Mouse (Mus musculus) heart, adult 2 months (tissue): ENCODE measurements around the gene Ncapd2. TPM values are rescaled to one million over a fixed set of nuclear protein-coding genes. Genes with fewer than 3 reads are reported as not detected.

Experiments
- DNase-seq, 2 experiments: peaks; one replicate each; pipeline ENCODE4 v3.0.0; 2021
- H3K27ac ChIP-seq: fragments of 200-600 bp; 2 replicates; pipeline ENCODE4 v1.8.1; 2022
- H3K27me3 ChIP-seq: fragments of 200-500 bp; 2 replicates; pipeline ENCODE4 v1.6.1; 2012; ENCODE audit warnings: mild to moderate bottlenecking, low read length, inconsistent platforms, mixed read lengths; ENCODE audit not compliant: control insufficient read depth, insufficient read depth
- H3K36me3 ChIP-seq: fragments of 200-500 bp; 2 replicates; pipeline ENCODE4 v1.6.1; 2012; ENCODE audit warnings: low read length, inconsistent platforms; ENCODE audit not compliant: control insufficient read depth, insufficient read depth
- H3K4me1 ChIP-seq: fragments of 200-500 bp; 2 replicates; pipeline ENCODE4 v1.6.1; 2011; ENCODE audit warnings: low read length; ENCODE audit not compliant: control insufficient read depth, insufficient read depth
- H3K4me3 ChIP-seq: fragments of 200-600 bp; 2 replicates; pipeline ENCODE4 v1.8.1; 2022
- H3K79me2 ChIP-seq: fragments of 200-500 bp; replicated peaks from 2 replicates; pipeline ENCODE4 v1.6.1; 2012; ENCODE audit warnings: mild to moderate bottlenecking, inconsistent platforms, low read length, moderate library complexity, mixed read lengths; ENCODE audit not compliant: control insufficient read depth, insufficient read depth
- H3K9ac ChIP-seq: fragments of 200-500 bp; 2 replicates; pipeline ENCODE4 v1.6.1; 2012; ENCODE audit warnings: low read depth, mild to moderate bottlenecking, control low read depth, inconsistent platforms, low read length, mixed read lengths
- CTCF ChIP-seq: fragments of 200-600 bp; IDR thresholded peaks from 2 replicates; pipeline ENCODE4 v1.8.1; 2022; ENCODE audit warnings: antibody characterized with exemption, mild to moderate bottlenecking, moderate library complexity
- EP300 ChIP-seq: fragments of 200-500 bp; IDR thresholded peaks from 2 replicates; pipeline ENCODE4 v1.6.1; 2011; ENCODE audit warnings: low read depth, low read length, control low read depth; ENCODE audit not compliant: insufficient read depth
- POLR2A ChIP-seq: fragments of 200-500 bp; IDR thresholded peaks from 2 replicates; pipeline ENCODE4 v1.6.1; 2011; ENCODE audit warnings: mild to moderate bottlenecking, low read depth, low read length, control low read depth; ENCODE audit not compliant: insufficient read depth
- WGBS: fragments of 180-500 bp; shearing (Covaris S2); methylation state at CpG from one replicate; pipeline ENCODE4 v1.1.7; 2018; 5-methylcytosine and 5-hydroxymethylcytosine counted together
- intact Hi-C: fragments of 180-260 bp; cut with DNase I; formaldehyde crosslinking; loops from one replicate; pipeline ENCODE4 v1.15.1; 2025
- polyA plus RNA-seq: library from polyadenylated mRNA; depleted of rRNA; stranded (reverse); fragments of >200 nt; gene quantifications from 2 replicates; pipeline ENCODE4 v1.2.3, GENCODE M21; 2012
- total RNA-seq, 2 experiments: library from RNA; stranded (reverse); gene quantifications; 2 replicates each; pipeline ENCODE4 v1.2.3; 2021

Ncapd2 gene
- total and polyA plus RNA-seq, 3 experiments, result 17.6 to 34.0 (median 17.6) TPM

- Histone ChIP-seq H3K36me3 (peaks cover 3% of the 10 kb centered on the region; the same call in 1 of the 2 replicates), H3K79me2 (peaks cover 2% of the 10 kb centered on the region), H3K27me3 (no peaks in the 10 kb centered on the region), H3K4me3 (peak overlapping the region; percentile 95), H3K4me1 (peaks cover 32% of the 10 kb centered on the region), H3K9ac (peak overlapping the region; percentile 40; the same call in 1 of the 2 replicates), H3K27ac (peak overlapping the region; percentile 89)
- WGBS, result 13% methylated on average over 4 of the region's 4 CpGs
- TF ChIP-seq CTCF (no peak), EP300 (0 out of 2 replicates have a peak, but pooled peaks have one; percentile 42)
- intact Hi-C loops, result loop anchor here (2.0 kb wide), 1 partner anchor 14 kb away; no protein-coding TSS in a partner anchor
- DNase-seq, result peak; percentile 59 to 73
Measured at GRCm38 (mm10) chr6:125146797-125147196, 44.7 kb downstream of the Ncapd2 start.

- Histone ChIP-seq H3K9ac (peak overlapping the region; percentile 23; the same call in 1 of the 2 replicates), H3K4me3 (peak overlapping the region; percentile 95), H3K36me3 (peaks cover 3% of the 10 kb centered on the region; the same call in 1 of the 2 replicates), H3K4me1 (peaks cover 32% of the 10 kb centered on the region), H3K27me3 (no peaks in the 10 kb centered on the region), H3K79me2 (peaks cover 2% of the 10 kb centered on the region), H3K27ac (peak overlapping the region; percentile 89)
- DNase-seq, result peak in 1 of 2 experiments; percentile 14
- no peak for TF ChIP-seq POLR2A
- TF ChIP-seq EP300, result no peak
- WGBS, result 21% methylated on average over 7 of the region's 7 CpGs
- intact Hi-C loops, result loop anchor here (2.0 kb wide), 1 partner anchor 15 kb away; no protein-coding TSS in a partner anchor
Measured at GRCm38 (mm10) chr6:125146148-125146547, 45.4 kb downstream of the Ncapd2 start.

GRCm38 (mm10) chr6:125145479-125145951, 46.0 kb downstream of the Ncapd2 start:
- Histone ChIP-seq H3K4me1 (peaks cover 32% of the 10 kb centered on the region), H3K9ac (peak overlapping the region; percentile 94), H3K27me3 (no peaks in the 10 kb centered on the region), H3K79me2 (peaks cover 2% of the 10 kb centered on the region), H3K36me3 (peaks cover 3% of the 10 kb centered on the region; the same call in 1 of the 2 replicates), H3K27ac (peak overlapping the region; percentile 90), H3K4me3 (peak overlapping the region; percentile 95)
- WGBS, result under 1% methylated on average over 35 of the region's 35 CpGs
- TF ChIP-seq EP300 (no peak), POLR2A (no peak), CTCF (no peak)
- DNase-seq, result peak in 1 of 2 experiments; percentile 55
- intact Hi-C loops, result no loop called here

- DNase-seq, result peak; percentile 89 to 91
- H3K36me3 ChIP-seq, result peaks cover 3% of the 10 kb centered on the region; the same call in 1 of the 2 replicates
- under 1% methylated on average over 16 of the region's 16 CpGs for WGBS
- H3K4me3 ChIP-seq, result peak within 1 kb of the TSS; percentile 95
- intact Hi-C loops, result no loop called here
- peak within 1 kb of the TSS; percentile 94 for H3K9ac ChIP-seq
- peaks cover 31% of the 10 kb centered on the region for H3K4me1 ChIP-seq
- TF ChIP-seq CTCF, result peak; percentile 79
- TF ChIP-seq POLR2A, result peak; percentile 95
- TF ChIP-seq EP300, result peak; percentile 55; the same call in 1 of the 2 replicates
- H3K27ac ChIP-seq, result peak within 1 kb of the TSS; percentile 90
- H3K79me2 ChIP-seq, result peaks cover 2% of the 10 kb centered on the region
- no peaks in the 10 kb centered on the region for H3K27me3 ChIP-seq
Measured at GRCm38 (mm10) chr6:125145001-125145400, 46.5 kb downstream of the Ncapd2 start, which contains the start of gene Iffo1. Gene Iffo1 (plus strand): TSS chr6:125145241.

- no peaks in the 10 kb centered on the region; the same call in 1 of the 2 replicates for H3K36me3 ChIP-seq
- H3K4me3 ChIP-seq, result no peak overlapping the region
- peaks cover 22% of the 10 kb centered on the region for H3K4me1 ChIP-seq
- no peak for TF ChIP-seq EP300
- peaks cover 2% of the 10 kb centered on the region for H3K79me2 ChIP-seq
- DNase-seq, result no peak
- no peak overlapping the region for H3K9ac ChIP-seq
- no peaks in the 10 kb centered on the region for H3K27me3 ChIP-seq
- WGBS, result 85% methylated on average over 9 of the region's 9 CpGs
- H3K27ac ChIP-seq, result no peak overlapping the region
- intact Hi-C loops, result no loop called here
Measured at GRCm38 (mm10) chr6:125143904-125144303, 47.6 kb downstream of the Ncapd2 start.

GRCm38 (mm10) chr6:125143128-125143527, 48.4 kb downstream of the Ncapd2 start:
- Histone ChIP-seq H3K27ac (no peak overlapping the region), H3K9ac (no peak overlapping the region), H3K27me3 (no peaks in the 10 kb centered on the region), H3K79me2 (peaks cover 2% of the 10 kb centered on the region), H3K4me3 (no peak overlapping the region), H3K4me1 (peaks cover 16% of the 10 kb centered on the region), H3K36me3 (no peaks in the 10 kb centered on the region; the same call in 1 of the 2 replicates)
- TF ChIP-seq EP300 (no peak), CTCF (no peak), POLR2A (no peak)
- intact Hi-C loops, result no loop called here
- DNase-seq, result no peak
- 74% methylated on average over 3 of the region's 3 CpGs for WGBS
